Mouse (Mus musculus) limb, embryonic 14.5 days (tissue): ENCODE measurements around the gene Map6d1. TPM values are rescaled to one million over a fixed set of nuclear protein-coding genes. Genes with fewer than 3 reads are reported as not detected.

ENCODE experiments used
- ATAC-seq: fragments of 200-750 bp; cut with Nextera tagmentation; 2 replicates; pipeline ENCODE4 v1.8.0; 2017; ENCODE audit warnings: low read depth, moderate number of reproducible peaks, moderate TSS enrichment; ENCODE audit not compliant: low FRiP score
- DNase-seq: peaks from one replicate; pipeline ENCODE4 v3.0.0-alpha.2; 2015; ENCODE audit warnings: low spot score
- H3K27ac ChIP-seq: fragments of 300-500 bp; sonication (generic); replicated peaks from 2 replicates; pipeline ENCODE4 v1.5.1; 2014; ENCODE audit warnings: low read depth, mild to moderate bottlenecking, low read length, moderate library complexity, mixed read lengths
- H3K27me3 ChIP-seq: fragments of 300-500 bp; sonication (generic); 2 replicates; pipeline ENCODE4 v1.6.1; 2014; ENCODE audit warnings: low read length, mixed read lengths; ENCODE audit not compliant: control insufficient read depth, insufficient read depth
- H3K36me3 ChIP-seq: fragments of 300-500 bp; sonication (generic); 2 replicates; pipeline ENCODE4 v1.6.1; 2014; ENCODE audit warnings: mild to moderate bottlenecking, low read length, moderate library complexity, mixed read lengths; ENCODE audit not compliant: control insufficient read depth, insufficient read depth
- H3K4me1 ChIP-seq: fragments of 300-500 bp; sonication (generic); 2 replicates; pipeline ENCODE4 v1.6.1; 2014; ENCODE audit warnings: antibody characterized with exemption, low read length, mixed read lengths; ENCODE audit not compliant: control insufficient read depth, insufficient read depth
- H3K4me2 ChIP-seq: fragments of 300-500 bp; sonication (generic); replicated peaks from 2 replicates; pipeline ENCODE4 v1.6.1; 2014; ENCODE audit warnings: low read depth, mild to moderate bottlenecking, low read length, moderate library complexity; ENCODE audit not compliant: severe bottlenecking
- H3K4me3 ChIP-seq: fragments of 300-500 bp; sonication (generic); replicated peaks from 2 replicates; pipeline ENCODE4 v1.5.1; 2014; ENCODE audit warnings: low read length
- H3K9ac ChIP-seq: fragments of 300-500 bp; sonication (generic); 2 replicates; pipeline ENCODE4 v1.6.1; 2014; ENCODE audit warnings: mild to moderate bottlenecking, low read depth, low read length, moderate library complexity; ENCODE audit not compliant: severe bottlenecking
- H3K9me3 ChIP-seq: fragments of 300-500 bp; sonication (generic); 2 replicates; pipeline ENCODE4 v1.6.1; 2016; ENCODE audit warnings: low read length; ENCODE audit not compliant: control insufficient read depth
- POLR2A ChIP-seq: fragments of 200-500 bp; IDR thresholded peaks from 2 replicates; pipeline ENCODE4 v1.8.0; 2012; ENCODE audit warnings: inconsistent platforms, mild to moderate bottlenecking, moderate library complexity, borderline replicate concordance; ENCODE audit not compliant: insufficient read depth, insufficient read length; ENCODE audit errors: extremely low read depth
- WGBS: fragments of 180-500 bp; shearing (Covaris S2); extraction: QIAGEN DNeasy Blood & Tissue Kit; methylation state at CpG from one replicate; pipeline ENCODE4 v1.1.7; 2014; 5-methylcytosine and 5-hydroxymethylcytosine counted together
- polyA plus RNA-seq, 2 experiments: library from polyadenylated mRNA; depleted of rRNA in 1 of 2; stranded (reverse) in 1 of 2; unstranded in 1 of 2; fragments of >200 nt; fragmentation: Nextera tagmentation in 1 of 2; extraction: Ambion mirVana in 1 of 2; gene quantifications; 2 replicates each; pipeline versions ENCODE4 v1.2.1 to v1.2.3; 2012 to 2014

Map6d1 gene
- polyA plus RNA-seq, 2 experiments, result 1.2 to 1.4 TPM

GRCm38 (mm10) chr16:20213591-20214226 lies 27.4 kb downstream of the Map6d1 start:
- 79% methylated on average over 3 of the region's 3 CpGs for WGBS
- TF ChIP-seq POLR2A, result no peak
- DNase-seq, result peak; percentile 62

GRCm38 (mm10) chr16:20199501-20200201 lies 41.5 kb downstream of the Map6d1 start:
- Histone ChIP-seq H3K9me3 (no peaks in the 10 kb centered on the region), H3K4me2 (no peak overlapping the region), H3K27ac (no peak overlapping the region), H3K27me3 (no peaks in the 10 kb centered on the region), H3K9ac (no peak overlapping the region), H3K4me1 (no peaks in the 10 kb centered on the region), H3K36me3 (peaks cover 79% of the 10 kb centered on the region), H3K4me3 (no peak overlapping the region)
- 76% methylated on average over 5 of the region's 5 CpGs for WGBS
- no peak for ATAC-seq
- DNase-seq, result no peak
- TF ChIP-seq POLR2A, result no peak

More at GRCm38 (mm10) chr16:20213591-20214226, 27.4 kb downstream of the Map6d1 start:
- Histone ChIP-seq H3K27ac (no peak overlapping the region), H3K4me1 (no peaks in the 10 kb centered on the region), H3K4me2 (no peak overlapping the region), H3K9me3 (no peaks in the 10 kb centered on the region), H3K27me3 (no peaks in the 10 kb centered on the region), H3K9ac (no peak overlapping the region), H3K4me3 (no peak overlapping the region), H3K36me3 (peaks cover 93% of the 10 kb centered on the region)
- ATAC-seq, result peak; percentile 41; the same call in 1 of the 2 replicates

- TF ChIP-seq POLR2A, result no peak
- Histone ChIP-seq H3K4me1 (no peaks in the 10 kb centered on the region), H3K27ac (no peak overlapping the region), H3K36me3 (peaks cover 85% of the 10 kb centered on the region), H3K9me3 (no peaks in the 10 kb centered on the region), H3K9ac (no peak overlapping the region), H3K4me3 (no peak overlapping the region), H3K27me3 (no peaks in the 10 kb centered on the region), H3K4me2 (no peak overlapping the region)
- ATAC-seq, result no peak
- 97% methylated on average over 5 of the region's 5 CpGs for WGBS
- DNase-seq, result no peak
Measured at GRCm38 (mm10) chr16:20196962-20197361, 44.2 kb downstream of the Map6d1 start.

- Histone ChIP-seq H3K36me3 (peaks cover 88% of the 10 kb centered on the region), H3K4me2 (no peak overlapping the region), H3K27me3 (no peaks in the 10 kb centered on the region), H3K4me1 (no peaks in the 10 kb centered on the region), H3K4me3 (no peak overlapping the region), H3K9ac (no peak overlapping the region), H3K27ac (no peak overlapping the region), H3K9me3 (no peaks in the 10 kb centered on the region)
- no peak for TF ChIP-seq POLR2A
- ATAC-seq (no peak), DNase-seq (peak; percentile 30)
- 96% methylated on average over 3 of the region's 3 CpGs for WGBS
Measured at GRCm38 (mm10) chr16:20195546-20195945, 45.6 kb downstream of the Map6d1 start.

GRCm38 (mm10) chr16:20192043-20192442 lies 49.1 kb downstream of the Map6d1 start:
- no peaks in the 10 kb centered on the region for H3K4me1 ChIP-seq
- DNase-seq (no peak), ATAC-seq (no peak)
- no peak overlapping the region for H3K9ac ChIP-seq
- peaks cover 89% of the 10 kb centered on the region for H3K36me3 ChIP-seq
- no peak overlapping the region for H3K4me2 ChIP-seq
- H3K4me3 ChIP-seq, result no peak overlapping the region
- TF ChIP-seq POLR2A, result no peak
- H3K9me3 ChIP-seq, result no peaks in the 10 kb centered on the region
- H3K27me3 ChIP-seq, result no peaks in the 10 kb centered on the region
- no peak overlapping the region for H3K27ac ChIP-seq
